10 mouse cellular contexts compared by ENCODE assay signal in genomic region chr9:108412221-108412620, GRCm38 (mm10). TPM values are rescaled to one million over a fixed set of nuclear protein-coding genes. Genes with fewer than 3 reads are reported as not detected.
DNase-seq lines count a peak whose midpoint lies in the region; ATAC-seq and TF ChIP-seq lines count a peak whose summit lies in the region.
"Had no signal": no experiment of that assay in that cellular context is flagged by ENCODE, and none has a peak within 500 bp of the region (broad histone marks: within the 10 kb centered on the region; RNA-seq: fewer than 3 reads in every experiment).

No protein-coding gene starts in this region.

- peak; percentile 27 for DNase-seq in embryonic facial prominence, embryonic 11.5 days (ENCODE audit: low spot score)
- no peak for DNase-seq in embryonic facial prominence, embryonic 10.5 days (ENCODE audit: low spot score)
- DNase-seq in liver, adult 2 months (ENCODE audit: extremely low read depth, low read depth, low spot score) = peak; percentile 54
- DNase-seq in liver, embryonic 11.5 days (ENCODE audit: low spot score) = no peak
- peak; percentile 37 for DNase-seq in c-Kit-positive CD71-positive TER-119-positive erythroid progenitor cells, embryonic 14.5 days (ENCODE audit: low spot score)
- DNase-seq in splenic B cell, adult 2 months (ENCODE audit: low read depth, low spot score) = peak; percentile 50
- DNase-seq in cerebellum, adult 11 months = no peak

- no peak overlapping the region for H3K9ac ChIP-seq in embryonic facial prominence, embryonic 11.5 days (replicated peaks; ENCODE audit: low read length)
- H3K9ac ChIP-seq in liver, adult 2 months (ENCODE audit: low read depth, low read length) = no peak overlapping the region
- no peak overlapping the region for H3K9ac ChIP-seq in liver, embryonic 11.5 days (ENCODE audit: low read depth, low read length)
- H3K9ac ChIP-seq: neural tube, embryonic 13.5 days had no signal

- no peak for TF ChIP-seq POLR2A in liver, adult 2 months (IDR thresholded peaks at IDR 0.05; ENCODE audit: extremely low read depth, insufficient read depth, low read length)

- ATAC-seq in embryonic facial prominence, embryonic 11.5 days (replicated peaks; ENCODE audit: insufficient number of reproducible peaks, low FRiP score, low TSS enrichment, low read depth) = no peak
- no peak for ATAC-seq in liver, embryonic 11.5 days (replicated peaks; ENCODE audit: low FRiP score)
- ATAC-seq in frontal cortex, adult (ENCODE audit: low TSS enrichment) = no peak

- H3K79me2 ChIP-seq in liver, adult 2 months (ENCODE audit: control insufficient read depth, insufficient read depth, low read length) = no peaks in the 10 kb centered on the region

- no peak overlapping the region for H3K4me2 ChIP-seq in embryonic facial prominence, embryonic 11.5 days (ENCODE audit: low read depth, low read length)
- no peak overlapping the region for H3K4me2 ChIP-seq in liver, embryonic 11.5 days
- H3K4me2 ChIP-seq: neural tube, embryonic 13.5 days had no signal

- 61% methylated on average over 1 of the region's 1 CpGs for WGBS in embryonic facial prominence, embryonic 11.5 days
- WGBS in embryonic facial prominence, embryonic 10.5 days = 77% methylated on average over 1 of the region's 1 CpGs
- WGBS in liver, adult 2 months = 69% methylated on average over 1 of the region's 1 CpGs
- 83% methylated on average over 1 of the region's 1 CpGs for WGBS in liver, embryonic 11.5 days

- no peaks in the 10 kb centered on the region for H3K36me3 ChIP-seq in embryonic facial prominence, embryonic 11.5 days (replicated peaks; ENCODE audit: control insufficient read depth, insufficient read depth, low read depth, low read length)
- H3K36me3 ChIP-seq in embryonic facial prominence, embryonic 10.5 days (replicated peaks) = no peaks in the 10 kb centered on the region
- H3K36me3 ChIP-seq in liver, adult 2 months (ENCODE audit: control insufficient read depth, insufficient read depth, low read length) = no peaks in the 10 kb centered on the region
- H3K36me3 ChIP-seq in liver, embryonic 11.5 days (ENCODE audit: control insufficient read depth, insufficient read depth, low read length) = no peaks in the 10 kb centered on the region
- H3K36me3 ChIP-seq in splenic B cell, adult 2 months (ENCODE audit: control insufficient read depth, insufficient read depth, low read length, poor library complexity, severe bottlenecking) = no peaks in the 10 kb centered on the region
- H3K36me3 ChIP-seq: neural tube, embryonic 13.5 days had no signal

- no peak overlapping the region for H3K27ac ChIP-seq in embryonic facial prominence, embryonic 11.5 days (replicated peaks; ENCODE audit: low read depth, low read length)
- no peak overlapping the region for H3K27ac ChIP-seq in embryonic facial prominence, embryonic 10.5 days (replicated peaks)
- H3K27ac ChIP-seq in liver, adult 2 months (replicated peaks; ENCODE audit: insufficient read depth, low read depth, low read length) = no peak overlapping the region
- no peak overlapping the region for H3K27ac ChIP-seq in liver, embryonic 11.5 days (ENCODE audit: low read depth, low read length)
- H3K27ac ChIP-seq: neural tube, embryonic 13.5 days had no signal

- peak; percentile 29 for TF ChIP-seq CTCF in liver, adult 2 months (IDR thresholded peaks at IDR 0.05; ENCODE audit: low read depth, low read length)

- H3K4me3 ChIP-seq in embryonic facial prominence, embryonic 11.5 days (ENCODE audit: low read depth, low read length) = no peak overlapping the region
- no peak overlapping the region for H3K4me3 ChIP-seq in embryonic facial prominence, embryonic 10.5 days
- H3K4me3 ChIP-seq in liver, adult 2 months (ENCODE audit: insufficient read depth, low read depth, low read length) = no peak overlapping the region
- no peak overlapping the region for H3K4me3 ChIP-seq in liver, embryonic 11.5 days (ENCODE audit: low read depth, low read length)
- H3K4me3 ChIP-seq: erythroblast, embryonic 14.5 days; neural tube, embryonic 13.5 days had no signal

- H3K4me1 ChIP-seq in embryonic facial prominence, embryonic 11.5 days (ENCODE audit: control insufficient read depth, insufficient read depth, low read length) = no peaks in the 10 kb centered on the region
- no peaks in the 10 kb centered on the region for H3K4me1 ChIP-seq in embryonic facial prominence, embryonic 10.5 days
- H3K4me1 ChIP-seq in liver, adult 2 months (ENCODE audit: control insufficient read depth, insufficient read depth, low read length) = no peaks in the 10 kb centered on the region
- H3K4me1 ChIP-seq in liver, embryonic 11.5 days (replicated peaks; ENCODE audit: control insufficient read depth, insufficient read depth, low read length) = no peaks in the 10 kb centered on the region
- H3K4me1 ChIP-seq: neural tube, embryonic 13.5 days had no signal

- H3K9me3 ChIP-seq in embryonic facial prominence, embryonic 11.5 days (replicated peaks; ENCODE audit: control insufficient read depth, low read length) = no peaks in the 10 kb centered on the region
- no peaks in the 10 kb centered on the region for H3K9me3 ChIP-seq in embryonic facial prominence, embryonic 10.5 days
- H3K9me3 ChIP-seq in liver, embryonic 11.5 days (ENCODE audit: control insufficient read depth, low read length) = no peaks in the 10 kb centered on the region
- H3K9me3 ChIP-seq: neural tube, embryonic 13.5 days had no signal

- H3K27me3 ChIP-seq in embryonic facial prominence, embryonic 11.5 days (ENCODE audit: control insufficient read depth, insufficient read depth, low read length) = no peaks in the 10 kb centered on the region
- no peaks in the 10 kb centered on the region for H3K27me3 ChIP-seq in embryonic facial prominence, embryonic 10.5 days (replicated peaks; ENCODE audit: low read depth, poor library complexity, severe bottlenecking)
- no peaks in the 10 kb centered on the region for H3K27me3 ChIP-seq in liver, adult 2 months (ENCODE audit: control insufficient read depth, insufficient read depth, low read length)
- no peaks in the 10 kb centered on the region for H3K27me3 ChIP-seq in liver, embryonic 11.5 days (replicated peaks; ENCODE audit: control insufficient read depth, insufficient read depth, low read length)
- H3K27me3 ChIP-seq in splenic B cell, adult 2 months (ENCODE audit: control insufficient read depth, insufficient read depth, low read length, poor library complexity, severe bottlenecking) = no peaks in the 10 kb centered on the region; the same call in 1 of the 2 replicates
- H3K27me3 ChIP-seq: neural tube, embryonic 13.5 days had no signal

RNA-seq across cellular contexts. Expression of gene Ccdc36, which starts 16.1 kb away (rescaled TPM):
- 1.5 and 1.7 TPM in 2 replicates for polyA plus RNA-seq in embryonic facial prominence, embryonic 11.5 days (2014; fragmentation: Nextera tagmentation; extraction: Ambion mirVana)
- 0.93 and 1.1 TPM in 2 replicates for polyA plus RNA-seq in embryonic facial prominence, embryonic 10.5 days (2016; fragmentation: Nextera tagmentation; extraction: Ambion mirVana)
- not detected in 2 replicates for total RNA-seq in liver, adult 2 months (2014; rRNA removed)
- polyA plus RNA-seq in liver, adult 2 months (2012; rRNA removed) = not detected in 2 replicates
- 0.82 and 0.88 TPM in 2 replicates for polyA plus RNA-seq in liver, embryonic 11.5 days (2014; fragmentation: Nextera tagmentation; extraction: Ambion mirVana)
- polyA plus RNA-seq: erythroblast, embryonic 14.5 days had no signal

RNA-seq across cellular contexts. Expression of gene 1700102P08Rik, which starts 19.6 kb away (rescaled TPM):
- polyA plus RNA-seq in embryonic facial prominence, embryonic 11.5 days (2014; fragmentation: Nextera tagmentation; extraction: Ambion mirVana) = 0.59 and 0.76 TPM in 2 replicates
- 0.67 and 1.0 TPM in 2 replicates for polyA plus RNA-seq in embryonic facial prominence, embryonic 10.5 days (2016; fragmentation: Nextera tagmentation; extraction: Ambion mirVana)
- total RNA-seq in liver, adult 2 months (2014; rRNA removed) = not detected in 2 replicates
- polyA plus RNA-seq in liver, adult 2 months (2012; rRNA removed) = not detected in 2 replicates
- polyA plus RNA-seq in liver, embryonic 11.5 days (2014; fragmentation: Nextera tagmentation; extraction: Ambion mirVana) = 0.81 and 1.3 TPM in 2 replicates

RNA-seq across cellular contexts. Expression of gene BC048562, which starts 24.1 kb away (rescaled TPM):
- polyA plus RNA-seq in embryonic facial prominence, embryonic 11.5 days (2014; fragmentation: Nextera tagmentation; extraction: Ambion mirVana) = not detected in 2 replicates
- polyA plus RNA-seq in embryonic facial prominence, embryonic 10.5 days (2016; fragmentation: Nextera tagmentation; extraction: Ambion mirVana) = not detected in 2 replicates
- total RNA-seq in liver, adult 2 months (2014; rRNA removed) = not detected in 2 replicates
- not detected in 2 replicates for polyA plus RNA-seq in liver, adult 2 months (2012; rRNA removed)
- not detected in 2 replicates for polyA plus RNA-seq in liver, embryonic 11.5 days (2014; fragmentation: Nextera tagmentation; extraction: Ambion mirVana)
- polyA plus RNA-seq: erythroblast, embryonic 14.5 days; neural tube, embryonic 13.5 days had no signal

RNA-seq across cellular contexts. Expression of gene Ccdc71, which starts 48.1 kb away (rescaled TPM):
- polyA plus RNA-seq in embryonic facial prominence, embryonic 11.5 days (2014; fragmentation: Nextera tagmentation; extraction: Ambion mirVana) = 49.1 and 63.2 TPM in 2 replicates
- 56.6 and 57.5 TPM in 2 replicates for polyA plus RNA-seq in embryonic facial prominence, embryonic 10.5 days (2016; fragmentation: Nextera tagmentation; extraction: Ambion mirVana)
- 5.6 and 6.4 TPM in 2 replicates for total RNA-seq in liver, adult 2 months (2014; rRNA removed)
- polyA plus RNA-seq in liver, adult 2 months (2012; rRNA removed) = 13.2 and 15.7 TPM in 2 replicates
- 48.6 and 51.1 TPM in 2 replicates for polyA plus RNA-seq in liver, embryonic 11.5 days (2014; fragmentation: Nextera tagmentation; extraction: Ambion mirVana)

RNA-seq across cellular contexts. Expression of gene Klhdc8b, which starts 49.2 kb away (rescaled TPM):
- 19.0 and 22.4 TPM in 2 replicates for polyA plus RNA-seq in embryonic facial prominence, embryonic 11.5 days (2014; fragmentation: Nextera tagmentation; extraction: Ambion mirVana)
- 21.6 and 24.2 TPM in 2 replicates for polyA plus RNA-seq in embryonic facial prominence, embryonic 10.5 days (2016; fragmentation: Nextera tagmentation; extraction: Ambion mirVana)
- 8.7 and 10.1 TPM in 2 replicates for total RNA-seq in liver, adult 2 months (2014; rRNA removed)
- 13.2 and 25.6 TPM in 2 replicates for polyA plus RNA-seq in liver, adult 2 months (2012; rRNA removed)
- polyA plus RNA-seq in liver, embryonic 11.5 days (2014; fragmentation: Nextera tagmentation; extraction: Ambion mirVana) = 24.2 and 26.8 TPM in 2 replicates

Comparison
In these comparisons a context has a peak if more than half of its experiments do, and no peak if none do; other contexts are left out.
1. DNase-seq: peak in embryonic facial prominence, embryonic 11.5 days (single experiment), liver, adult 2 months (single experiment), c-Kit-positive CD71-positive TER-119-positive erythroid progenitor cells, embryonic 14.5 days (single experiment) and splenic B cell, adult 2 months (single experiment); none in embryonic facial prominence, embryonic 10.5 days (single experiment), liver, embryonic 11.5 days (single experiment) and cerebellum, adult 11 months (single experiment).